Mouse (Mus musculus): ENCODE measurements around the gene Sh2d4b. TPM values are rescaled to one million over a fixed set of nuclear protein-coding genes. Genes with fewer than 3 reads are reported as not detected.

Gene Sh2d4b
- polyA plus RNA-seq, 1 experiment, result 0.09 TPM

GRCm38 (mm10) chr14:40924378-40925113 is 31.5 kb upstream of the Sh2d4b start:
- Histone ChIP-seq H3K36me3 (ENCODE audit: control insufficient read depth, insufficient read depth) (no peaks in the 10 kb centered on the region), H3ac (ENCODE audit: control insufficient read depth, insufficient read length, low read depth) (no peak overlapping the region), H3K27me3 (ENCODE audit: control insufficient read depth, insufficient read depth, insufficient read length) (no peaks in the 10 kb centered on the region), H3K79me2 (ENCODE audit: control insufficient read depth, insufficient read depth) (peaks cover 86% of the 10 kb centered on the region), H3K4me3 (ENCODE audit: insufficient read depth, poor library complexity, severe bottlenecking) (no peak overlapping the region), H3K79me3 (ENCODE audit: low read depth) (peaks cover 28% of the 10 kb centered on the region)
- no peak for TF ChIP-seq MYOD1 (IDR thresholded peaks at IDR 0.05; ENCODE audit: control insufficient read depth, insufficient read length, low read depth)
- TF ChIP-seq MAX (IDR thresholded peaks at IDR 0.05), result no peak
- TF ChIP-seq FOSL1 (IDR thresholded peaks at IDR 0.05; ENCODE audit: insufficient read depth, low read length, poor library complexity, severe bottlenecking), result no peak
- TF ChIP-seq MYOG (IDR thresholded peaks at IDR 0.05; ENCODE audit: control insufficient read depth, extremely low read depth, insufficient read length), result no peak
- no peak for TF ChIP-seq USF1 (IDR thresholded peaks at IDR 0.05; ENCODE audit: low read depth)
- TF ChIP-seq CEBPB (IDR thresholded peaks at IDR 0.05; ENCODE audit: low read depth), result no peak
- TF ChIP-seq CTCF (IDR thresholded peaks at IDR 0.05; ENCODE audit: control insufficient read depth, insufficient read depth, insufficient read length), result no peak

- Histone ChIP-seq H3K79me3 (ENCODE audit: low read depth) (peaks cover 10% of the 10 kb centered on the region), H3ac (ENCODE audit: control insufficient read depth, insufficient read length, low read depth) (no peak overlapping the region), H3K36me3 (ENCODE audit: control insufficient read depth, insufficient read depth) (peaks cover 2% of the 10 kb centered on the region), H3K27me3 (ENCODE audit: control insufficient read depth, insufficient read depth, insufficient read length) (no peaks in the 10 kb centered on the region), H3K79me2 (ENCODE audit: control insufficient read depth, insufficient read depth) (peaks cover 53% of the 10 kb centered on the region), H3K4me3 (ENCODE audit: insufficient read depth, poor library complexity, severe bottlenecking) (no peak overlapping the region)
- no peak for TF ChIP-seq CTCF (IDR thresholded peaks at IDR 0.05; ENCODE audit: control insufficient read depth, insufficient read depth, insufficient read length)
- TF ChIP-seq MYOG (IDR thresholded peaks at IDR 0.05; ENCODE audit: control insufficient read depth, extremely low read depth, insufficient read length), result no peak
- TF ChIP-seq CEBPB (IDR thresholded peaks at IDR 0.05; ENCODE audit: low read depth), result no peak
Measured at GRCm38 (mm10) chr14:40921241-40921640, 28.2 kb upstream of the Sh2d4b start.

GRCm38 (mm10) chr14:40919521-40919920 is 26.5 kb upstream of the Sh2d4b start:
- H3K79me2 ChIP-seq (ENCODE audit: control insufficient read depth, insufficient read depth), result peaks cover 38% of the 10 kb centered on the region
- peaks cover 16% of the 10 kb centered on the region for H3K36me3 ChIP-seq (ENCODE audit: control insufficient read depth, insufficient read depth)
- no peak overlapping the region for H3ac ChIP-seq (ENCODE audit: control insufficient read depth, insufficient read length, low read depth)
- H3K4me3 ChIP-seq (ENCODE audit: insufficient read depth, poor library complexity, severe bottlenecking), result no peak overlapping the region
- no peak for TF ChIP-seq USF1 (IDR thresholded peaks at IDR 0.05; ENCODE audit: low read depth)
- no peak for TF ChIP-seq CEBPB (IDR thresholded peaks at IDR 0.05; ENCODE audit: low read depth)
- TF ChIP-seq CTCF (IDR thresholded peaks at IDR 0.05; ENCODE audit: control insufficient read depth, insufficient read depth, insufficient read length), result no peak
- no peak for TF ChIP-seq MYOG (IDR thresholded peaks at IDR 0.05; ENCODE audit: control insufficient read depth, extremely low read depth, insufficient read length)
- TF ChIP-seq MAX (IDR thresholded peaks at IDR 0.05), result no peak
- TF ChIP-seq FOSL1 (IDR thresholded peaks at IDR 0.05; ENCODE audit: insufficient read depth, low read length, poor library complexity, severe bottlenecking), result no peak
- no peak for TF ChIP-seq MYOD1 (IDR thresholded peaks at IDR 0.05; ENCODE audit: control insufficient read depth, insufficient read length, low read depth)
- H3K27me3 ChIP-seq (ENCODE audit: control insufficient read depth, insufficient read depth, insufficient read length), result no peaks in the 10 kb centered on the region
- H3K79me3 ChIP-seq (ENCODE audit: low read depth), result peaks cover 5% of the 10 kb centered on the region

GRCm38 (mm10) chr14:40918477-40918876 is 25.4 kb upstream of the Sh2d4b start:
- Histone ChIP-seq H3K4me3 (ENCODE audit: insufficient read depth, poor library complexity, severe bottlenecking) (no peak overlapping the region), H3K27me3 (ENCODE audit: control insufficient read depth, insufficient read depth, insufficient read length) (no peaks in the 10 kb centered on the region), H3K79me2 (ENCODE audit: control insufficient read depth, insufficient read depth) (peaks cover 31% of the 10 kb centered on the region), H3ac (ENCODE audit: control insufficient read depth, insufficient read length, low read depth) (no peak overlapping the region), H3K79me3 (ENCODE audit: low read depth) (peaks cover 3% of the 10 kb centered on the region), H3K36me3 (ENCODE audit: control insufficient read depth, insufficient read depth) (peaks cover 27% of the 10 kb centered on the region)
- no peak for TF ChIP-seq MYOD1 (IDR thresholded peaks at IDR 0.05; ENCODE audit: control insufficient read depth, insufficient read length, low read depth)
- TF ChIP-seq MYOG (IDR thresholded peaks at IDR 0.05; ENCODE audit: control insufficient read depth, extremely low read depth, insufficient read length), result no peak
- no peak for TF ChIP-seq MAX (IDR thresholded peaks at IDR 0.05)
- TF ChIP-seq CTCF (IDR thresholded peaks at IDR 0.05; ENCODE audit: control insufficient read depth, insufficient read depth, insufficient read length), result no peak
- no peak for TF ChIP-seq FOSL1 (IDR thresholded peaks at IDR 0.05; ENCODE audit: insufficient read depth, low read length, poor library complexity, severe bottlenecking)
- TF ChIP-seq CEBPB (IDR thresholded peaks at IDR 0.05; ENCODE audit: low read depth), result no peak
- no peak for TF ChIP-seq USF1 (IDR thresholded peaks at IDR 0.05; ENCODE audit: low read depth)

- H3ac ChIP-seq (ENCODE audit: control insufficient read depth, insufficient read length, low read depth), result no peak overlapping the region
- H3K27me3 ChIP-seq (ENCODE audit: control insufficient read depth, insufficient read depth, insufficient read length), result no peaks in the 10 kb centered on the region
- peaks cover 3% of the 10 kb centered on the region for H3K79me3 ChIP-seq (ENCODE audit: low read depth)
- peaks cover 33% of the 10 kb centered on the region for H3K36me3 ChIP-seq (ENCODE audit: control insufficient read depth, insufficient read depth)
- TF ChIP-seq CTCF (IDR thresholded peaks at IDR 0.05; ENCODE audit: control insufficient read depth, insufficient read depth, insufficient read length), result peak; percentile 93
- no peak for TF ChIP-seq MAX (IDR thresholded peaks at IDR 0.05)
- no peak overlapping the region for H3K4me3 ChIP-seq (ENCODE audit: insufficient read depth, poor library complexity, severe bottlenecking)
- peaks cover 23% of the 10 kb centered on the region for H3K79me2 ChIP-seq (ENCODE audit: control insufficient read depth, insufficient read depth)
Measured at GRCm38 (mm10) chr14:40917632-40918031, 24.6 kb upstream of the Sh2d4b start.

GRCm38 (mm10) chr14:40916667-40917066 is 23.6 kb upstream of the Sh2d4b start:
- no peak for TF ChIP-seq MYOD1 (IDR thresholded peaks at IDR 0.05; ENCODE audit: control insufficient read depth, insufficient read length, low read depth)
- no peak for TF ChIP-seq MAX (IDR thresholded peaks at IDR 0.05)
- no peak for TF ChIP-seq MYOG (IDR thresholded peaks at IDR 0.05; ENCODE audit: control insufficient read depth, extremely low read depth, insufficient read length)
- no peak for TF ChIP-seq USF1 (IDR thresholded peaks at IDR 0.05; ENCODE audit: low read depth)
- no peak for TF ChIP-seq CTCF (IDR thresholded peaks at IDR 0.05; ENCODE audit: control insufficient read depth, insufficient read depth, insufficient read length)
- no peak for TF ChIP-seq FOSL1 (IDR thresholded peaks at IDR 0.05; ENCODE audit: insufficient read depth, low read length, poor library complexity, severe bottlenecking)
- no peak for TF ChIP-seq CEBPB (IDR thresholded peaks at IDR 0.05; ENCODE audit: low read depth)

More at GRCm38 (mm10) chr14:40916667-40917066, 23.6 kb upstream of the Sh2d4b start:
- Histone ChIP-seq H3K79me3 (ENCODE audit: low read depth) (peaks cover 3% of the 10 kb centered on the region), H3K36me3 (ENCODE audit: control insufficient read depth, insufficient read depth) (peaks cover 35% of the 10 kb centered on the region), H3ac (ENCODE audit: control insufficient read depth, insufficient read length, low read depth) (no peak overlapping the region), H3K4me3 (ENCODE audit: insufficient read depth, poor library complexity, severe bottlenecking) (no peak overlapping the region), H3K79me2 (ENCODE audit: control insufficient read depth, insufficient read depth) (peaks cover 19% of the 10 kb centered on the region), H3K27me3 (ENCODE audit: control insufficient read depth, insufficient read depth, insufficient read length) (no peaks in the 10 kb centered on the region)

All from C2C12 (cell line).